Mouse (Mus musculus): ENCODE data around the gene Sorcs2.

Gene Sorcs2

DNA sequence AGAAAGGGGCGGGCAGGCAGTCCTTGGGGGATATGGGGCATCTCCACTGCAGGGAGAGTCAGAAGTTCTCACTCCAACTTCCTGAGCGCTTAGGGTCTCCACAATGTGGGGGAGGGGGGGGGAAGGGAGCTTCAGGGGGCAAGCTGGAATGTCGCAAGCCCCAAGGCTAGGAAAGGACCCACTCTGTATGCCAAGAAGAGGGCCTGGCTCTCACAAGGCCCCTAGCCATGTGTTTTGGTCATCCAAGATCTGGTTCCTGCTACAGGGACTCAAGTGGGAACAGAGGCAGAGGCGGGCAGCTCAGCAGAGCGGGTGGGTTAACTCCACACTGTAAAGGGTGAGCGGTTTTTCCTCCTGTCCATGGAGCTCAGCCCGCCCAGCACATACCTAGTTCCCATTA lies 37.6 kb downstream of the Sorcs2 start:
- Histone ChIP-seq H3K9me3 (ENCODE audit: low read length) (no peaks in the 10 kb centered on the region), H3K4me3 (replicated peaks; ENCODE audit: low read length) (peak overlapping the region; percentile 32; the same call in 1 of the 2 replicates), H3K27me3 (ENCODE audit: insufficient read depth, low read length) (peaks cover 6% of the 10 kb centered on the region), H3K4me1 (replicated peaks; ENCODE audit: low read depth, low read length) (peaks cover 66% of the 10 kb centered on the region), H3K36me3 (ENCODE audit: insufficient read depth, low read length) (no peaks in the 10 kb centered on the region)
- no peak for TF ChIP-seq POU5F1 (IDR thresholded peaks at IDR 0.05; ENCODE audit: borderline replicate concordance, low read length)
- TF ChIP-seq CTCF (conservative IDR thresholded peaks at IDR 0.05; ENCODE audit: low read length) = no peak
- no peak for TF ChIP-seq NANOG (IDR thresholded peaks at IDR 0.05; ENCODE audit: borderline replicate concordance, low read length)

- TF ChIP-seq NANOG (IDR thresholded peaks at IDR 0.05; ENCODE audit: borderline replicate concordance, low read length) = no peak
- no peak for TF ChIP-seq POU5F1 (IDR thresholded peaks at IDR 0.05; ENCODE audit: borderline replicate concordance, low read length)
- no peak for TF ChIP-seq CTCF (conservative IDR thresholded peaks at IDR 0.05; ENCODE audit: low read length)
- no peaks in the 10 kb centered on the region for H3K9me3 ChIP-seq (ENCODE audit: low read length)
These were observed 38.2 kb downstream of the Sorcs2 start for GRCm38 (mm10) chr5:36359535-36360243.

GRCm38 (mm10) chr5:36358161-36358560 lies 39.8 kb downstream of the Sorcs2 start:
- no peak overlapping the region for H3K4me3 ChIP-seq (replicated peaks; ENCODE audit: low read length)
- H3K4me1 ChIP-seq (replicated peaks; ENCODE audit: low read depth, low read length) = peaks cover 46% of the 10 kb centered on the region
- peaks cover 4% of the 10 kb centered on the region; the same call in 1 of the 2 replicates for H3K27me3 ChIP-seq (ENCODE audit: insufficient read depth, low read length)
- no peaks in the 10 kb centered on the region for H3K9me3 ChIP-seq (ENCODE audit: low read length)
- no peak for TF ChIP-seq POU5F1 (IDR thresholded peaks at IDR 0.05; ENCODE audit: borderline replicate concordance, low read length)
- no peak for TF ChIP-seq NANOG (IDR thresholded peaks at IDR 0.05; ENCODE audit: borderline replicate concordance, low read length)
- TF ChIP-seq CTCF (conservative IDR thresholded peaks at IDR 0.05; ENCODE audit: low read length) = no peak
- no peaks in the 10 kb centered on the region for H3K36me3 ChIP-seq (ENCODE audit: insufficient read depth, low read length)

More at GRCm38 (mm10) chr5:36359535-36360243, 38.2 kb downstream of the Sorcs2 start:
- peak overlapping the region; percentile 32; the same call in 1 of the 2 replicates for H3K4me3 ChIP-seq (replicated peaks; ENCODE audit: low read length)
- peaks cover 61% of the 10 kb centered on the region for H3K4me1 ChIP-seq (replicated peaks; ENCODE audit: low read depth, low read length)
- no peaks in the 10 kb centered on the region for H3K36me3 ChIP-seq (ENCODE audit: insufficient read depth, low read length)
- H3K27me3 ChIP-seq (ENCODE audit: insufficient read depth, low read length) = peaks cover 6% of the 10 kb centered on the region

GRCm38 (mm10) chr5:36356659-36357058 lies 41.3 kb downstream of the Sorcs2 start:
- Histone ChIP-seq H3K4me3 (replicated peaks; ENCODE audit: low read length) (no peak overlapping the region), H3K36me3 (ENCODE audit: insufficient read depth, low read length) (no peaks in the 10 kb centered on the region), H3K9me3 (ENCODE audit: low read length) (no peaks in the 10 kb centered on the region), H3K4me1 (replicated peaks; ENCODE audit: low read depth, low read length) (peaks cover 32% of the 10 kb centered on the region), H3K27me3 (ENCODE audit: insufficient read depth, low read length) (no peaks in the 10 kb centered on the region)
- TF ChIP-seq CTCF (conservative IDR thresholded peaks at IDR 0.05; ENCODE audit: low read length) (no peak), POU5F1 (IDR thresholded peaks at IDR 0.05; ENCODE audit: borderline replicate concordance, low read length) (no peak), NANOG (IDR thresholded peaks at IDR 0.05; ENCODE audit: borderline replicate concordance, low read length) (no peak)

DNA sequence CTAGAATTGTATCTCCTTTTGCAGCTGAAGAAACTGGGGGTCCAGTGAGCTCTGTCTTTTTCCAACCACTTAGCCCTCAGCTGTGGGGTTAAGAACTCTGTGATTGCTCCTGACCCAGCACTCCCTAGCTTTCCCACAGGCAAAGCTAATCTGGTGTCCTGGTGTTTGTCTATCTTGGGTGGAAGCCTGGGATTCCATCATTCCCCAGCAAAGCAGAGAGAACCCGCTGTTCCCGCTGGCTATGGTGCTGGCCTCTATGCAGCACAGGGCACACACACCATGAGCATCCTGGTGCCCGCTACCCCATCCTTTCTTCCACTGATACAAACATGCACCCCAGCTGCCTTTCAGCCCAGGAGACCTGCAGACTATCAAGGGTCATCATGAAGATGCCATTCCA lies 42.3 kb downstream of the Sorcs2 start:
- no peak for TF ChIP-seq NANOG (IDR thresholded peaks at IDR 0.05; ENCODE audit: borderline replicate concordance, low read length)
- H3K9me3 ChIP-seq (ENCODE audit: low read length) = no peaks in the 10 kb centered on the region
- no peak overlapping the region for H3K4me3 ChIP-seq (replicated peaks; ENCODE audit: low read length)
- H3K27me3 ChIP-seq (ENCODE audit: insufficient read depth, low read length) = no peaks in the 10 kb centered on the region
- H3K4me1 ChIP-seq (replicated peaks; ENCODE audit: low read depth, low read length) = peaks cover 23% of the 10 kb centered on the region
- no peaks in the 10 kb centered on the region for H3K36me3 ChIP-seq (ENCODE audit: insufficient read depth, low read length)

DNA sequence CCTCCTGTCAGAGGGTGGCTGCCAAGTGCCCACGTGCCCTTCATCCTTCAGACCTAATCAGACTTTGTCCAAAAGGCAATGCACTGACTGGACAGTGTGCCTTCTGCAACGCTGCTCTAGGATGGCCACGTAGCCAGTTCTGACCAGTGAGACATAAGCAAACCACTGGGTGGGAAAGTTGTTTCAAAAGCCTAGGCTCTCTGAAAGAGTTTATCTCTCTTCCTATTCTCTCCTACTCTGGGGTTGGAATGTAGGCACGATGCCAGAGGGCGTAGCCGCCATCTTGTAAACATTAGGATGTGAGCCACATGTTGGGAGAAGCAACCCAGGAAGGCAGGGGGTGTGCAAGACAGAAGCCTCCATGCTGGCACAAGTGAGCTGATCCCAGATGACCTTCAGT lies 44.3 kb downstream of the Sorcs2 start:
- peaks cover 3% of the 10 kb centered on the region for H3K4me1 ChIP-seq (replicated peaks; ENCODE audit: low read depth, low read length)
- H3K9me3 ChIP-seq (ENCODE audit: low read length) = no peaks in the 10 kb centered on the region
- H3K36me3 ChIP-seq (ENCODE audit: insufficient read depth, low read length) = no peaks in the 10 kb centered on the region
- TF ChIP-seq CTCF (conservative IDR thresholded peaks at IDR 0.05; ENCODE audit: low read length) = no peak
- TF ChIP-seq NANOG (IDR thresholded peaks at IDR 0.05; ENCODE audit: borderline replicate concordance, low read length) = no peak
- no peak for TF ChIP-seq POU5F1 (IDR thresholded peaks at IDR 0.05; ENCODE audit: borderline replicate concordance, low read length)
- no peaks in the 10 kb centered on the region; the same call in 1 of the 2 replicates for H3K27me3 ChIP-seq (ENCODE audit: insufficient read depth, low read length)
- H3K4me3 ChIP-seq (replicated peaks; ENCODE audit: low read length) = no peak overlapping the region

GRCm38 (mm10) chr5:36353194-36353593 lies 44.7 kb downstream of the Sorcs2 start:
- Histone ChIP-seq H3K4me1 (replicated peaks; ENCODE audit: low read depth, low read length) (no peaks in the 10 kb centered on the region), H3K4me3 (replicated peaks; ENCODE audit: low read length) (no peak overlapping the region)
- TF ChIP-seq CTCF (conservative IDR thresholded peaks at IDR 0.05; ENCODE audit: low read length) (no peak), POU5F1 (IDR thresholded peaks at IDR 0.05; ENCODE audit: borderline replicate concordance, low read length) (no peak), NANOG (IDR thresholded peaks at IDR 0.05; ENCODE audit: borderline replicate concordance, low read length) (no peak)

DNA sequence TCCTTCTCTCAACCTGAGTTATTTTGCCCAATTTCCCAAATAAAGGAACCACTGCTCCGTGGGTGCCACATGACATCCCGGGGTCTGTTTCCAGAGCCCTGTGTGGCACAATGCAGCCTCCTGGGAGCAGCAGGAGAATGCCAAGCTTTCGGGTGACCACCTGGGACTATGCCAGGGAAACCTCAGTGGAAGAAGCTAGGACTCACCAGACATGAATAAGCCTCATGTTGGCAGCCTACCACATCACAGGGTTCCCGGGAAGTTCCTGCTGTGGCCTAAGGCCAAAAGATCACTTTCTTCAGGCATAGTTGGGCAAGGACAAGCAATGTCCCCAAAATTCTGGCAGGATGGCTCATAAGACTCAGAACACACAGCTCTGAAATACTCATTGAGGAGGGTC lies 51.2 kb downstream of the Sorcs2 start:
- Histone ChIP-seq H3K27me3 (ENCODE audit: insufficient read depth, low read length) (peaks cover 7% of the 10 kb centered on the region), H3K36me3 (ENCODE audit: insufficient read depth, low read length) (no peaks in the 10 kb centered on the region), H3K4me1 (replicated peaks; ENCODE audit: low read depth, low read length) (no peaks in the 10 kb centered on the region), H3K4me3 (replicated peaks; ENCODE audit: low read length) (no peak overlapping the region), H3K9me3 (ENCODE audit: low read length) (no peaks in the 10 kb centered on the region)
- TF ChIP-seq NANOG (IDR thresholded peaks at IDR 0.05; ENCODE audit: borderline replicate concordance, low read length) (no peak), CTCF (conservative IDR thresholded peaks at IDR 0.05; ENCODE audit: low read length) (no peak)

More at GRCm38 (mm10) chr5:36353194-36353593, 44.7 kb downstream of the Sorcs2 start:
- H3K27me3 ChIP-seq (ENCODE audit: insufficient read depth, low read length) = no peaks in the 10 kb centered on the region; the same call in 1 of the 2 replicates
- no peaks in the 10 kb centered on the region for H3K9me3 ChIP-seq (ENCODE audit: low read length)
- H3K36me3 ChIP-seq (ENCODE audit: insufficient read depth, low read length) = no peaks in the 10 kb centered on the region

GRCm38 (mm10) chr5:36339283-36339682 lies 58.7 kb downstream of the Sorcs2 start:
- Histone ChIP-seq H3K27me3 (ENCODE audit: insufficient read depth, low read length) (peaks cover 7% of the 10 kb centered on the region; the same call in 1 of the 2 replicates), H3K36me3 (ENCODE audit: insufficient read depth, low read length) (no peaks in the 10 kb centered on the region), H3K4me1 (replicated peaks; ENCODE audit: low read depth, low read length) (peaks cover 26% of the 10 kb centered on the region), H3K9me3 (ENCODE audit: low read length) (no peaks in the 10 kb centered on the region), H3K4me3 (replicated peaks; ENCODE audit: low read length) (no peak overlapping the region)
- TF ChIP-seq POU5F1 (IDR thresholded peaks at IDR 0.05; ENCODE audit: borderline replicate concordance, low read length) (no peak), CTCF (conservative IDR thresholded peaks at IDR 0.05; ENCODE audit: low read length) (no peak), NANOG (IDR thresholded peaks at IDR 0.05; ENCODE audit: borderline replicate concordance, low read length) (no peak)
